Mouse (Mus musculus) liver, embryonic 13.5 days (tissue): ENCODE data around the gene Xylt2. TPM values are rescaled to one million over a fixed set of nuclear protein-coding genes. Genes with fewer than 3 reads are reported as not detected.
"Not testable (repeated sequence)": the region's sequence is repeated elsewhere in the genome, so short reads cannot be mapped to it uniquely, and the experiment has no call there.

Experiments used
- ATAC-seq: fragments of 200-750 bp; cut with Nextera tagmentation; 2 replicates; pipeline ENCODE4 v1.8.0; 2017; ENCODE audit warnings: low read depth, mild to moderate bottlenecking, moderate number of reproducible peaks, moderate library complexity
- DNase-seq: peaks from one replicate; pipeline ENCODE4 v3.0.0; 2022
- H3K27ac ChIP-seq: fragments of 300-500 bp; sonication (generic); 2 replicates; pipeline ENCODE4 v1.5.1; 2015; ENCODE audit warnings: moderate library complexity, mild to moderate bottlenecking, inconsistent platforms
- H3K27me3 ChIP-seq: fragments of 300-500 bp; sonication (generic); 2 replicates; pipeline ENCODE4 v1.6.1; 2015; ENCODE audit warnings: mild to moderate bottlenecking, inconsistent platforms
- H3K36me3 ChIP-seq: fragments of 300-500 bp; sonication (generic); 2 replicates; pipeline ENCODE4 v1.6.1; 2015; ENCODE audit warnings: mild to moderate bottlenecking, inconsistent platforms
- H3K4me1 ChIP-seq: fragments of 300-500 bp; sonication (generic); replicated peaks from 2 replicates; pipeline ENCODE4 v1.6.1; 2015; ENCODE audit warnings: inconsistent platforms
- H3K4me2 ChIP-seq: fragments of 300-500 bp; sonication (generic); 2 replicates; pipeline ENCODE4 v1.6.1; 2015; ENCODE audit warnings: inconsistent platforms, mild to moderate bottlenecking, moderate library complexity
- H3K4me3 ChIP-seq: fragments of 300-500 bp; sonication (generic); replicated peaks from 2 replicates; pipeline ENCODE4 v1.5.1; 2015; ENCODE audit warnings: mild to moderate bottlenecking, inconsistent platforms
- H3K9ac ChIP-seq: fragments of 300-500 bp; sonication (generic); 2 replicates; pipeline ENCODE4 v1.6.1; 2015; ENCODE audit warnings: mild to moderate bottlenecking, inconsistent platforms
- H3K9me3 ChIP-seq: fragments of 300-500 bp; sonication (generic); replicated peaks from 2 replicates; pipeline ENCODE4 v1.6.1; 2016; ENCODE audit warnings: inconsistent platforms
- WGBS: fragments of 180-500 bp; shearing (Covaris S2); methylation state at CpG from one replicate; pipeline ENCODE4 v1.1.7; 2015; ENCODE audit not compliant: insufficient replicate concordance; 5-methylcytosine and 5-hydroxymethylcytosine counted together
- polyA plus RNA-seq: library from polyadenylated mRNA; unstranded; fragments of >200 nt; fragmentation: Nextera tagmentation; extraction: Ambion mirVana; gene quantifications from 2 replicates; pipeline ENCODE4 v1.2.1, GENCODE M21; 2015

Xylt2 gene
- polyA plus RNA-seq, 1 experiment from 2014 or later = 2.4 TPM

- Histone ChIP-seq H3K27me3 (0 out of 2 replicates have a peak, but pooled peaks cover 6% of the 10 kb centered on the region), H3K4me2 (no peak overlapping the region), H3K9ac (no peak overlapping the region), H3K4me1 (no peaks in the 10 kb centered on the region), H3K9me3 (no peaks in the 10 kb centered on the region), H3K27ac (no peak overlapping the region), H3K4me3 (no peak overlapping the region), H3K36me3 (no peaks in the 10 kb centered on the region)
- ATAC-seq (no peak), DNase-seq (no peak)
- WGBS = 57% methylated on average over 27 of the region's 27 CpGs
These were observed 24.3 kb upstream of the Xylt2 start for GRCm38 (mm10) chr11:94701401-94702215.

GRCm38 (mm10) chr11:94699399-94699798 lies 22.1 kb upstream of the Xylt2 start:
- 75% methylated on average over 3 of the region's 3 CpGs for WGBS
- ATAC-seq (no peak), DNase-seq (no peak)
- Histone ChIP-seq H3K27ac (no peak overlapping the region), H3K4me1 (no peaks in the 10 kb centered on the region), H3K9me3 (no peaks in the 10 kb centered on the region), H3K4me3 (no peak overlapping the region), H3K36me3 (no peaks in the 10 kb centered on the region), H3K9ac (no peak overlapping the region), H3K27me3 (0 out of 2 replicates have a peak, but pooled peaks cover 6% of the 10 kb centered on the region), H3K4me2 (no peak overlapping the region)

DNA sequence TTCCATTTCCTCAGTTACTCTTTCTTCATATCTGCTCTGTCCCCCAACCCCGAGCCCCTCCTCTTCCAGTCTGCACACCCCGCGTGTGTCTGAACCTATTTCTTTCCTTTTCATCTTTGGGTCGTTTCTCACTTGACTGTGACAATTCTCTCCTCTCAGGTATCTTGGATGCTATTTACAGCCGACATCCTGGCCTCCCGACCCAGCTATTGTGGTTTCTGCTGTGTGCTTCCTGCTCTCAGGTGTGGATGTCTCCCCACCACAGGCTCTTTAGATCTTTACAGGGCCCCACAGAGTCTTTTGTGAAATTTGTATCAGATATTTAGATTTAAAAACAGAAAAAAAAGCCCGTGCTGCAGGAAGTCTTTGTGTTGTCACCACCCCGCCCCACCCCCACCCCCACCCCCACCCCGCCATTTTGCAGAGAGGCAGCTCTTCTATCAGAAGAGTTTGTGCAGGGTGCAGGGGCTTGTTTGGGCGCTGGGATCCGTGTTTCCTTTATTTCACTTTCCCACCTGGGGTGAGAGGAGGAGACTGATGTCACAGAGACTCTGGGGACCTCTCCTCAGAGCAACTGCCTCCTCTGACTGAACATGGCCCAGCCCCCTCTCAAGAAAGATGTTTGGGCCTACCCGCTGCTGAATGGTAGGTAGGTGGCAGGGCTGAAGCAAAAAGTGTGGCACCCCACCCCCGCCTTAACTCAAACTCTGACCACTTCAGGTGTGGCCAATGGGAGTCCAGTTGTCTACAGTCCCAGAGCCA lies 20.6 kb upstream of the Xylt2 start:
- H3K4me3 ChIP-seq = no peak overlapping the region
- DNase-seq (no peak), ATAC-seq (no peak)
- H3K27ac ChIP-seq = no peak overlapping the region
- 37% methylated on average over 13 of the region's 13 CpGs for WGBS
- no peak overlapping the region for H3K4me2 ChIP-seq
- no peaks in the 10 kb centered on the region for H3K9me3 ChIP-seq
- no peak overlapping the region for H3K9ac ChIP-seq
- H3K4me1 ChIP-seq = no peaks in the 10 kb centered on the region
- H3K27me3 ChIP-seq = 0 out of 2 replicates have a peak, but pooled peaks cover 6% of the 10 kb centered on the region
- no peaks in the 10 kb centered on the region for H3K36me3 ChIP-seq

DNA sequence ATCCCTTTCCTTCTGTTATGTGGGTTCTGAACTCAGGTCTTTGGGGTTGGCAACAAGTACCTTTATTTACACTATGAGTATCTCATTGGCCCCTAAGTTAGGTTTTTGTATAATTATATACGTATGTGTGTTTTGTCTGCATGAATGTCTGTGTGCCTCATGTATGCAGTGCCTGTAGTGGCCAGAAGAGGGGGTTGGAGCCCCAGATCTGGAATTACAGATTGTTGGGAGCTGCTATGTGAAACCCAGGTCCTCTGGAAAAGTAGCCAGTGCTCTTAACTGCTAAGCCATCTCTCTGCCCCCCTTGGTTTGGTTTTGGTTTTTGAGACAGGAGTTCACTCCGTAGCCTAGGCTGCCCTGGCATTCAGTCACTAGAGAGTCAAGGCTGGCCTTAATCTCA lies 19.8 kb upstream of the Xylt2 start:
- WGBS = 63% methylated on average over 2 of the region's 2 CpGs
- H3K9ac ChIP-seq = no peak overlapping the region
- H3K27me3 ChIP-seq = 0 out of 2 replicates have a peak, but pooled peaks cover 4% of the 10 kb centered on the region
- no peak overlapping the region for H3K4me2 ChIP-seq
- H3K27ac ChIP-seq = no peak overlapping the region
- DNase-seq (no peak), ATAC-seq (no peak)
- no peak overlapping the region for H3K4me3 ChIP-seq
- no peaks in the 10 kb centered on the region for H3K4me1 ChIP-seq
- no peaks in the 10 kb centered on the region for H3K9me3 ChIP-seq
- H3K36me3 ChIP-seq = no peaks in the 10 kb centered on the region

GRCm38 (mm10) chr11:94695508-94695907 lies 18.2 kb upstream of the Xylt2 start:
- WGBS = 37% methylated on average over 6 of the region's 6 CpGs
- Histone ChIP-seq H3K4me1 (no peaks in the 10 kb centered on the region), H3K27ac (no peak overlapping the region), H3K36me3 (no peaks in the 10 kb centered on the region), H3K9ac (no peak overlapping the region), H3K9me3 (no peaks in the 10 kb centered on the region), H3K4me3 (no peak overlapping the region), H3K27me3 (no peaks in the 10 kb centered on the region), H3K4me2 (no peak overlapping the region)
- DNase-seq (no peak), ATAC-seq (no peak)

DNA sequence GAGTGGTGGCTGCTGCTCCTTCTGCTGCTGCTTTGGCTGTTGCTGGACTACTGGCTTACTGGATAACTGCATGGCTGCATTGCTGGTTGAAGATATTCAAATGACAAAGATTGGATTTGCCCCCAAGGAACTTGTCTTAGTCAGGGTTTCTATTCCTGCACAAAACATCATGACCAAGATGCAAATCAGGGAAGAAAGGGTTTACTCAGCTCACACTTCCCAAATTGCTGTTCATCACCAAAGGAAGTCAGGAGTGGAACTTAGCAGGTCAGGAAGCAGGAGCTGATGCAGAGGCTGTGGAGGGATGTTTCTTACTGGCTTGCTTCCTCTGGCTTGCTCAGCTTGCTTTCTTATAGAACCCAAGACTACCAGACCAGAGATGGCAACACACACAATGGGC lies 15.2 kb upstream of the Xylt2 start:
- not testable (repeated sequence) for H3K4me3 ChIP-seq, H3K9me3 ChIP-seq, H3K27me3 ChIP-seq, H3K27ac ChIP-seq, H3K4me1 ChIP-seq, H3K36me3 ChIP-seq, H3K4me2 ChIP-seq, DNase-seq, ATAC-seq, H3K9ac ChIP-seq

- H3K9me3 ChIP-seq = no peaks in the 10 kb centered on the region
- ATAC-seq (no peak), DNase-seq (no peak)
- no peaks in the 10 kb centered on the region for H3K4me1 ChIP-seq
- 26% methylated on average over 6 of the region's 6 CpGs for WGBS
- H3K27ac ChIP-seq = no peak overlapping the region
- no peaks in the 10 kb centered on the region for H3K36me3 ChIP-seq
- no peak overlapping the region for H3K4me3 ChIP-seq
- H3K27me3 ChIP-seq = no peaks in the 10 kb centered on the region
- no peak overlapping the region for H3K9ac ChIP-seq
- H3K4me2 ChIP-seq = no peak overlapping the region
These were observed 9.9 kb upstream of the Xylt2 start for GRCm38 (mm10) chr11:94687178-94687577.

- Histone ChIP-seq H3K9ac (no peak overlapping the region), H3K4me3 (no peak overlapping the region), H3K27me3 (no peaks in the 10 kb centered on the region), H3K27ac (no peak overlapping the region), H3K4me2 (no peak overlapping the region), H3K36me3 (no peaks in the 10 kb centered on the region), H3K9me3 (no peaks in the 10 kb centered on the region), H3K4me1 (peaks cover 4% of the 10 kb centered on the region)
- DNase-seq (no peak), ATAC-seq (no peak)
- WGBS = 61% methylated on average over 7 of the region's 7 CpGs
These were observed 5.1 kb upstream of the Xylt2 start for GRCm38 (mm10) chr11:94682427-94682826.

DNA sequence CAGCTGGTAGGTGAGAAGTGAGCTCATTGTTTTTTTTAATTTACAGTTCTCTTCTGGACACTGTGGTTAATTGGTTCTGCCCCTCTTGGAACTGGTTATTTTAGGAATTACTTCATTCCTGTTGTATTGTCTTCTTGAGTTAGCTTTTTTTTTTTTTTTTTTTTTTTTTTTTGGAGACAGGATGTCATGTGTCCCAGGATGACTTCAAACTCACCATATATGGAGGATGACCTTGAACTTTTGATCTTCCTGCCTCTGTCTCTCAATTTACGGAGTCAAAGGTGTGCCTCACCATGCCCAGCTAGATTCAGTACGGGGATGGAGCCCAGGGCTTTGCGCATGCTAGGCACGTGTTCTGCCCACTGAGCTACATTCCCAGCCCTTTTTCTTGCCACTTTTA lies 4.3 kb upstream of the Xylt2 start:
- DNase-seq (no peak), ATAC-seq (no peak)
- H3K27ac ChIP-seq = no peak overlapping the region
- no peaks in the 10 kb centered on the region for H3K27me3 ChIP-seq
- H3K4me1 ChIP-seq = peaks cover 9% of the 10 kb centered on the region
- WGBS = 73% methylated on average over 4 of the region's 4 CpGs
- H3K9ac ChIP-seq = no peak overlapping the region
- no peaks in the 10 kb centered on the region for H3K9me3 ChIP-seq
- H3K4me3 ChIP-seq = no peak overlapping the region
- no peak overlapping the region for H3K4me2 ChIP-seq
- H3K36me3 ChIP-seq = no peaks in the 10 kb centered on the region

GRCm38 (mm10) chr11:94680639-94681038 lies 3.3 kb upstream of the Xylt2 start:
- DNase-seq (no peak), ATAC-seq (no peak)
- Histone ChIP-seq H3K4me1 (peaks cover 19% of the 10 kb centered on the region), H3K9me3 (no peaks in the 10 kb centered on the region), H3K4me2 (no peak overlapping the region), H3K27me3 (no peaks in the 10 kb centered on the region), H3K36me3 (no peaks in the 10 kb centered on the region), H3K27ac (no peak overlapping the region), H3K9ac (no peak overlapping the region), H3K4me3 (no peak overlapping the region)

- peak overlapping the region; percentile 90 for H3K9ac ChIP-seq
- H3K27ac ChIP-seq = peak overlapping the region; percentile 45; the same call in 1 of the 2 replicates
- H3K4me1 ChIP-seq = peaks cover 23% of the 10 kb centered on the region
- peak overlapping the region; percentile 97 for H3K4me2 ChIP-seq
- no peaks in the 10 kb centered on the region for H3K27me3 ChIP-seq
- no peaks in the 10 kb centered on the region for H3K9me3 ChIP-seq
- H3K36me3 ChIP-seq = no peaks in the 10 kb centered on the region
- 29% methylated on average over 15 of the region's 15 CpGs for WGBS
- DNase-seq (no peak), ATAC-seq (0 out of 2 replicates have a peak, but pooled peaks have one; percentile 3)
- peak overlapping the region; percentile 88 for H3K4me3 ChIP-seq
These were observed 361 bp upstream of the Xylt2 start for GRCm38 (mm10) chr11:94677607-94678145.
